Mouse (Mus musculus) macrophage (primary cell): ENCODE measurements around the gene Foxg1. TPM values are rescaled to one million over a fixed set of nuclear protein-coding genes. Genes with fewer than 3 reads are reported as not detected.

Source experiments
- H3K27ac ChIP-seq: fragments of 350-480 bp; formaldehyde crosslinking; 2 replicates; pipeline ENCODE4 v1.9.0; 2021
- H3K36me3 ChIP-seq: fragments of 350-480 bp; formaldehyde crosslinking; 2 replicates; pipeline ENCODE4 v1.9.0; 2021; ENCODE audit errors: inconsistent target
- H3K4me3 ChIP-seq: fragments of 350-480 bp; formaldehyde crosslinking; 2 replicates; pipeline ENCODE4 v1.9.0; 2021; ENCODE audit errors: inconsistent target
- H3K79me2 ChIP-seq: fragments of 350-480 bp; formaldehyde crosslinking; 2 replicates; pipeline ENCODE4 v1.9.0; 2021; ENCODE audit errors: inconsistent target
- WGBS: methylation state at CpG from one replicate; pipeline ENCODE4 v1.1.7; 2026; ENCODE audit warnings: inconsistent platforms; ENCODE audit not compliant: missing documents; 5-methylcytosine and 5-hydroxymethylcytosine counted together
- polyA plus RNA-seq: library from polyadenylated mRNA; stranded (reverse); fragments of 250-400 nt; gene quantifications from 3 replicates; pipeline ENCODE4 v1.2.4, GENCODE M21; 2018; ENCODE audit warnings: inconsistent platforms

The Foxg1 gene
- polyA plus RNA-seq, 1 experiment from 2014 or later, result not detected

DNA sequence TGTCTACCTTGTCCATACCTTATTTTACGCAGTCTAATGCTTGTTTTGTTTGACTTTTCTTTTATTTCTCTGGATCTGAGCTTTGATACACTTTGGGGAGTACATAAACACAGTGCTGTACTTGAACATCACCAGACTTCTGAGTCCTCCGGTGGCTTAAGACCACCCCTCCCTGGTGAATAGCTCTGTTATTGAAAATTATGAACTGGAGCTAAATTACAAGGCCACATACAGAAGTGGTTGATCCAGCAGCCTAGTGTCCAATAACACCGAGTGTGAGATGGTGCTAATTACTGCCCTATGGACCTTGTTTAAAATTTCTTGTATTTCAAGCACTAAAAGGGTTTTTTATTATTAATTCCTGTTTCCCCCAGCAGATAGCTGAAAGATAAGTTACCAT is 35.5 kb downstream of the Foxg1 start:
- H3K27ac ChIP-seq, result no peak overlapping the region
- WGBS, result 89% methylated on average over 3 of the region's 3 CpGs
- no peaks in the 10 kb centered on the region for H3K36me3 ChIP-seq
- H3K4me3 ChIP-seq, result no peak overlapping the region
- H3K79me2 ChIP-seq, result no peaks in the 10 kb centered on the region

Other genes with a start within 250 kb of the Foxg1 start
- gene Gm43517, start 2.5 kb downstream of the Foxg1 start, polyA plus RNA-seq, result not detected in 3 replicates